Mouse (Mus musculus) liver, embryonic 14.5 days (tissue): ENCODE results near the gene Fam227a.

ENCODE experiments used
- CTCF ChIP-seq: IDR thresholded peaks from 2 replicates; pipeline ENCODE4 v1.5.1; 2016; ENCODE audit warnings: antibody characterized with exemption, low read depth, control low read depth
- EP300 ChIP-seq: IDR thresholded peaks from 2 replicates; pipeline ENCODE4 v1.6.1; 2016; ENCODE audit warnings: antibody characterized with exemption, low read depth

DNA sequence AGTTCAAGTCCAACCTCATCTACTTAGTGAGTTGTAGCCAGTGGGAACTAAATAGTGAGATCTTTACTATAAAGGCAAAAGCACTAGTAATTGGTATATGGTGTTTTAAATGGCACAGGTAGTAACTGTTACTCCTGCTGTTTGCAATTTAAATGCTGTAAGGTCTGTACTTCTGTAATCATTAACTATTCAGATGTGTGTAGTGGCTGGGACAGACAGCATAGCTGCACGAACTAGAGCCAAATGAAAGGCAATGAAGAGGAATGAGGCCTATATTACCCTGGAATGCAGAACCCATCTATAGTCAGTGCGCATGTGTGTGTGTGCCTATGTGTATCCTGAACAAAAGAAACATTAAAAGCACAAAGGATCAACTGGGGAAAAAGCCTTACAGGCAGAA is 19.2 kb upstream of the Fam227a start:
- TF ChIP-seq CTCF = no peak
- no peak for TF ChIP-seq EP300
